Mouse (Mus musculus) gastrocnemius, adult 18-20 months (tissue): Measurements from ENCODE around the gene Ube2b. TPM values are rescaled to one million over a fixed set of nuclear protein-coding genes. Genes with fewer than 3 reads are reported as not detected.

Experiments
- DNase-seq: peaks from one replicate; pipeline ENCODE4 v3.0.0; 2021; ENCODE audit warnings: low spot score
- total RNA-seq, 2 experiments: library from RNA; stranded (reverse); gene quantifications; 2 replicates each; pipeline ENCODE4 v1.2.3; 2021

Ube2b gene
- total RNA-seq, 2 experiments from 2014 or later, result 574 to 604 TPM

DNA sequence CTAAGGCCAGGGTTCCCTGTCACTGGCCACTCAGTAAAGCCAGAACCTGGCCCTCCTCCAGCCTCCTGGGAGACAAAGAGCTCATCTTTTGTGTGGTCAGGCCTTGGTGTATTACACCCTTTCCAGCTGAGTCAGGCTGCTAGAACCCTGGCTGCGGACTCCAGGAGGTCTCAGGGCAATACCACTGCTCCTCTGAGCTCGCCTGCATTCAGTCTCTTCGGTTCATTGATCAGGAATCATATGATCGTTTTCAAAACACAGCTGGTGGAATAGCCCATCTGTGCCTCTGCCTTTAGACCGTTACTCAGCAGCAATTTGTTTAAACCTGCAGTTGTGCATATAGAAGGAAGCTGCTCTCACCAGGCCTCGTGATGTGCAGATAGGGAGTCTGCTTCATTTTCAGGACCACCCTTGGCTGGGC lies 63.2 kb downstream of the Ube2b start:
- DNase-seq, result no peak

DNA sequence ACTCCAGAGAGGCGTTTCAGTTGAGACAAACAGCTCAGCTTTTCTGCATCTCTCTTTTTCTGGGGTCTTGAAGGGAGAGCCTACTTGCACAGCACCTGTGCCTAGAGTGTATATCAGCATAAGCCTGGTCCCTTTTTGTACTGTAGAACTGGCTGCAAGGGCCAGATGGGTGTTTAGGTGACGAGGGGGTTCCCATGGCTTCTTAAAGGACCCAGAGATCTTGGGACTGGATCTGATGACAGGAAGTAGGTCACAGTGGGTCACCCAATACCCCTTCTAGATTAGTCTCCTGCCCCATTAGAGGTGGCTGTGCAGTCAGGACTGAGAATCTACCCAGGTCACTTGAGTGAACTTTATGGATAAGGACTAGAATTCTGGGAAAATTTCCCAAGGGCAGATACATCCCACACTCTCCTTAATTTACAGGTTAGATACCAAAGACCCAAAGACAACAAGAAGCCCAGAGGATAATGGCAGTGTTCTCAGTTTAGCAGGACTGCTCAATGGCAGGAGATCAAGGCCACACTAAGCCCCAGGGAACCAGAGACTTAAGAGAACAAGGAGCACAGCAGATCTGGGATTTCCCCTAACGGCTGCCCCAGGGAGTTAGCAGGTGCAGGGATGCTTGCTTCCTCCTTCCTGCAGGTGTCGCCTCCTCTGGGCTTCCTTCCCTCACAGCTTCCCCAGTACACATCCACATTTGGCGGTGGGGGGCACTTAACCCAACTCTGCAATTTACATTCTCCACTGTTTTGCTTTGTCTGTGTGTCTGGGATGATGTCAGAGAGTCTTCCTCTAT lies 64.7 kb downstream of the Ube2b start:
- DNase-seq, result no peak

Other genes starting within 250 kb of the Ube2b start
- 10 to 100 TPM; 32.4 to 42.5 TPM for gene Sec24a, start 237.1 kb downstream of the Ube2b start, total RNA-seq
- 100 to 1,000 TPM; 433 to 496 TPM for gene Sar1b, start 237.1 kb downstream of the Ube2b start, total RNA-seq
- 1 to 10 TPM; 6.5 to 9.4 TPM for gene Jade2, start 143.1 kb downstream of the Ube2b start, total RNA-seq
- gene Cdkn2aipnl, start 33.1 kb downstream of the Ube2b start, total RNA-seq, result 10 to 100 TPM; 24.3 to 27.2 TPM
- gene Cdkl3, start 3.5 kb upstream of the Ube2b start, total RNA-seq, result 1 to 10 TPM; 3.0 to 4.6 TPM
- gene Ppp2ca, start 97.9 kb upstream of the Ube2b start, total RNA-seq, result 10 to 100 TPM; 38.8 to 50.3 TPM
- gene Olfr1373, start 144.8 kb upstream of the Ube2b start, total RNA-seq, result not detected
- gene Olfr1371, start 213.2 kb upstream of the Ube2b start, total RNA-seq, result not detected
- 100 to 1,000 TPM; 289 to 291 TPM for gene Skp1a, start 231.2 kb upstream of the Ube2b start, total RNA-seq